ENCODE assay signal across 8 mouse cellular contexts in genomic region chr11:116273469-116274044, GRCm38 (mm10). TPM values are rescaled to one million over a fixed set of nuclear protein-coding genes. Genes with fewer than 3 reads are reported as not detected.
A peak's percentile ranks its signal among the peaks of the same experiment; 100 is the strongest.
DNase-seq lines count a peak whose midpoint lies in the region; ATAC-seq lines count a peak whose summit lies in the region.

No protein-coding gene starts in this region.

- WGBS in neural tube, embryonic 11.5 days = 0% methylated on average over 38 of the region's 39 CpGs
- under 1% methylated on average over 39 of the region's 39 CpGs for WGBS in limb, embryonic 12.5 days
- WGBS in stomach, embryonic 14.5 days = under 1% methylated on average over 33 of the region's 39 CpGs

- ATAC-seq in neural tube, embryonic 11.5 days (ENCODE audit: insufficient read depth, low FRiP score, low TSS enrichment) = peak; percentile 41; the same call in 1 of the 2 replicates
- peak; percentile 21; the same call in 1 of the 2 replicates for ATAC-seq in limb, embryonic 12.5 days (ENCODE audit: insufficient number of reproducible peaks, insufficient read depth, low FRiP score, low TSS enrichment, low read depth)
- ATAC-seq in stomach, embryonic 14.5 days (ENCODE audit: insufficient number of reproducible peaks, insufficient read depth, low FRiP score, low read depth) = no peak
- ATAC-seq in cerebellum, adult (ENCODE audit: insufficient number of reproducible peaks, low FRiP score, low TSS enrichment) = no peak

- peak overlapping the region; percentile 76; the same call in 1 of the 2 replicates for H3K27ac ChIP-seq in neural tube, embryonic 11.5 days (ENCODE audit: low read depth, low read length)
- peak overlapping the region; percentile 91 for H3K27ac ChIP-seq in limb, embryonic 12.5 days
- H3K27ac ChIP-seq in stomach, embryonic 14.5 days (ENCODE audit: low read length) = peak overlapping the region; percentile 85

- H3K9ac ChIP-seq in neural tube, embryonic 11.5 days (ENCODE audit: low read length) = peak overlapping the region; percentile 86
- H3K9ac ChIP-seq in limb, embryonic 12.5 days (replicated peaks) = peak overlapping the region; percentile 94
- peak overlapping the region; percentile 96 for H3K9ac ChIP-seq in stomach, embryonic 14.5 days (replicated peaks; ENCODE audit: low read depth, low read length)

- peak overlapping the region; percentile 87 for H3K4me3 ChIP-seq in neural tube, embryonic 11.5 days (ENCODE audit: low read depth, low read length)
- peak overlapping the region; percentile 97 for H3K4me3 ChIP-seq in erythroblast, embryonic 14.5 days (replicated peaks)
- peak overlapping the region; percentile 97 for H3K4me3 ChIP-seq in limb, embryonic 12.5 days (replicated peaks)
- peak overlapping the region; percentile 96 for H3K4me3 ChIP-seq in stomach, embryonic 14.5 days (ENCODE audit: low read depth, low read length)

- peak overlapping the region; percentile 59 for H3K4me2 ChIP-seq in neural tube, embryonic 11.5 days (ENCODE audit: low read depth)
- peak overlapping the region; percentile 73 for H3K4me2 ChIP-seq in limb, embryonic 12.5 days
- peak overlapping the region; percentile 58 for H3K4me2 ChIP-seq in stomach, embryonic 14.5 days (replicated peaks; ENCODE audit: low read depth, low read length)

- DNase-seq in neural tube, embryonic 11.5 days (ENCODE audit: low spot score) = no peak
- no peak for DNase-seq in neural tube, embryonic 10.5 days (ENCODE audit: extremely low spot score, low spot score)
- DNase-seq in cerebellum, postnatal 4 days (ENCODE audit: low spot score in 2 of 2) = no peak
- DNase-seq in gastrocnemius, adult 18-20 months (ENCODE audit: low spot score) = no peak

- no peaks in the 10 kb centered on the region for H3K27me3 ChIP-seq in neural tube, embryonic 11.5 days (ENCODE audit: control insufficient read depth, insufficient read depth, low read length)
- peaks cover 3% of the 10 kb centered on the region for H3K27me3 ChIP-seq in erythroblast, embryonic 14.5 days (ENCODE audit: control insufficient read depth)
- H3K27me3 ChIP-seq in limb, embryonic 12.5 days = 0 out of 2 replicates have a peak, but pooled peaks cover 4% of the 10 kb centered on the region
- H3K27me3 ChIP-seq in stomach, embryonic 14.5 days (ENCODE audit: control insufficient read depth, insufficient read depth, low read length) = no peaks in the 10 kb centered on the region

- no peaks in the 10 kb centered on the region for H3K9me3 ChIP-seq in neural tube, embryonic 11.5 days (ENCODE audit: control insufficient read depth, low read length)
- no peaks in the 10 kb centered on the region for H3K9me3 ChIP-seq in erythroblast, embryonic 14.5 days (ENCODE audit: control insufficient read depth, low read length)
- no peaks in the 10 kb centered on the region for H3K9me3 ChIP-seq in limb, embryonic 12.5 days
- no peaks in the 10 kb centered on the region for H3K9me3 ChIP-seq in stomach, embryonic 14.5 days (ENCODE audit: control insufficient read depth, low read depth, low read length)

- H3K36me3 ChIP-seq in neural tube, embryonic 11.5 days (ENCODE audit: control insufficient read depth, insufficient read depth, low read length) = peaks cover 6% of the 10 kb centered on the region
- peaks cover 39% of the 10 kb centered on the region for H3K36me3 ChIP-seq in erythroblast, embryonic 14.5 days (ENCODE audit: control insufficient read depth)
- H3K36me3 ChIP-seq in limb, embryonic 12.5 days = peaks cover 40% of the 10 kb centered on the region
- H3K36me3 ChIP-seq in stomach, embryonic 14.5 days (ENCODE audit: control insufficient read depth, insufficient read depth, low read length) = peaks cover 22% of the 10 kb centered on the region

- peaks cover 12% of the 10 kb centered on the region for H3K4me1 ChIP-seq in neural tube, embryonic 11.5 days (ENCODE audit: control insufficient read depth, insufficient read depth, low read length)
- peaks cover 45% of the 10 kb centered on the region for H3K4me1 ChIP-seq in erythroblast, embryonic 14.5 days (ENCODE audit: control insufficient read depth)
- peaks cover 19% of the 10 kb centered on the region for H3K4me1 ChIP-seq in limb, embryonic 12.5 days (replicated peaks)
- peaks cover 13% of the 10 kb centered on the region for H3K4me1 ChIP-seq in stomach, embryonic 14.5 days (ENCODE audit: control insufficient read depth, insufficient read depth, low read length)

RNA-seq across cellular contexts. Expression of gene Srp68, which starts 0.5 kb away (rescaled TPM):
- polyA plus RNA-seq in neural tube, embryonic 11.5 days (2014; fragmentation: Nextera tagmentation; extraction: Ambion mirVana) = 83.5 and 87.4 TPM in 2 replicates
- 0.78 and 1.9 TPM in 2 replicates for polyA plus RNA-seq in erythroblast, embryonic 14.5 days (2012)
- polyA plus RNA-seq in limb, embryonic 12.5 days (2016; fragmentation: Nextera tagmentation; extraction: Ambion mirVana) = 110 and 112 TPM in 2 replicates
- polyA plus RNA-seq in stomach, embryonic 14.5 days (2014; fragmentation: Nextera tagmentation; extraction: Ambion mirVana) = 71.8 and 74.2 TPM in 2 replicates
- total RNA-seq in gastrocnemius, adult 18-20 months (2021) = 10 to 100 TPM; 82.5 to 88.8 TPM

RNA-seq across cellular contexts. Expression of gene Galr2, which starts 7.2 kb away (rescaled TPM):
- polyA plus RNA-seq in neural tube, embryonic 11.5 days (2014; fragmentation: Nextera tagmentation; extraction: Ambion mirVana) = 0.49 and 0.70 TPM in 2 replicates
- not detected in 2 replicates for polyA plus RNA-seq in erythroblast, embryonic 14.5 days (2012)
- 0.20 TPM in 1 of 2 replicates, not detected in the other for polyA plus RNA-seq in limb, embryonic 12.5 days (2016; fragmentation: Nextera tagmentation; extraction: Ambion mirVana)
- 0.13 and 0.15 TPM in 2 replicates for polyA plus RNA-seq in stomach, embryonic 14.5 days (2014; fragmentation: Nextera tagmentation; extraction: Ambion mirVana)
- under 1 TPM in 1 of 2 experiments, not detected in 1; 0.19 TPM for total RNA-seq in gastrocnemius, adult 18-20 months (2021)

RNA-seq across cellular contexts. Expression of gene Exoc7, which starts 33.5 kb away (rescaled TPM):
- 74.3 and 75.5 TPM in 2 replicates for polyA plus RNA-seq in neural tube, embryonic 11.5 days (2014; fragmentation: Nextera tagmentation; extraction: Ambion mirVana)
- polyA plus RNA-seq in erythroblast, embryonic 14.5 days (2012) = 0.84 and 0.94 TPM in 2 replicates
- polyA plus RNA-seq in limb, embryonic 12.5 days (2016; fragmentation: Nextera tagmentation; extraction: Ambion mirVana) = 77.6 and 82.8 TPM in 2 replicates
- polyA plus RNA-seq in stomach, embryonic 14.5 days (2014; fragmentation: Nextera tagmentation; extraction: Ambion mirVana) = 67.3 and 72.7 TPM in 2 replicates
- 10 to 100 TPM; 69.0 to 86.7 TPM for total RNA-seq in gastrocnemius, adult 18-20 months (2021)

RNA-seq across cellular contexts. Expression of gene Evpl, which starts 35.7 kb away (rescaled TPM):
- polyA plus RNA-seq in neural tube, embryonic 11.5 days (2014; fragmentation: Nextera tagmentation; extraction: Ambion mirVana) = 0.90 and 0.93 TPM in 2 replicates
- 0.01 TPM in 2 replicates for polyA plus RNA-seq in erythroblast, embryonic 14.5 days (2012)
- 2.4 and 3.3 TPM in 2 replicates for polyA plus RNA-seq in limb, embryonic 12.5 days (2016; fragmentation: Nextera tagmentation; extraction: Ambion mirVana)
- 5.0 and 6.0 TPM in 2 replicates for polyA plus RNA-seq in stomach, embryonic 14.5 days (2014; fragmentation: Nextera tagmentation; extraction: Ambion mirVana)
- under 1 TPM; 0.02 to 0.07 TPM for total RNA-seq in gastrocnemius, adult 18-20 months (2021)

Comparison
In these comparisons a context has a peak if more than half of its experiments do, and no peak if none do; other contexts are left out.
1. ATAC-seq: peak in neural tube, embryonic 11.5 days (single experiment) and limb, embryonic 12.5 days (single experiment); none in stomach, embryonic 14.5 days (single experiment) and cerebellum, adult (single experiment).
2. RNA of gene Srp68, which starts 0.5 kb away (polyA plus RNA-seq): 110 to 112 TPM in limb, embryonic 12.5 days, 83.5 to 87.4 TPM in neural tube, embryonic 11.5 days and 71.8 to 74.2 TPM in stomach, embryonic 14.5 days; 0.78 to 1.9 TPM in erythroblast, embryonic 14.5 days; every median in the first group is over 10 times any median in the second.
3. RNA of gene Exoc7, which starts 33.5 kb away (polyA plus RNA-seq): 77.6 to 82.8 TPM in limb, embryonic 12.5 days, 74.3 to 75.5 TPM in neural tube, embryonic 11.5 days and 67.3 to 72.7 TPM in stomach, embryonic 14.5 days; 0.84 to 0.94 TPM in erythroblast, embryonic 14.5 days; every median in the first group is over 10 times any median in the second.
4. Peak in every context shown above with its lines, with median percentiles within 50 percentile points of each other: H3K27ac ChIP-seq, H3K4me2 ChIP-seq, H3K4me3 ChIP-seq and H3K9ac ChIP-seq.